Mouse (Mus musculus) regulatory T cell (primary cell): ENCODE measurements at regions not wholly inside any gene's neighbourhood (a gene's known extent, or its start where the extent isn't known, plus 50 kb on each side); places are given as distances from the start of the nearest gene placed in this dataset.
"Not testable (repeated sequence)": the region's sequence is repeated elsewhere in the genome, so short reads cannot be mapped to it uniquely, and the experiment has no call there.

Experiments used
- in situ Hi-C: fragments of 300-600 bp; cut with MboI, MseI; formaldehyde crosslinking; loops from one replicate; pipeline ENCODE4 v1.15.1; 2025; ENCODE audit warnings: high pct_unique_total_duplicates

DNA sequence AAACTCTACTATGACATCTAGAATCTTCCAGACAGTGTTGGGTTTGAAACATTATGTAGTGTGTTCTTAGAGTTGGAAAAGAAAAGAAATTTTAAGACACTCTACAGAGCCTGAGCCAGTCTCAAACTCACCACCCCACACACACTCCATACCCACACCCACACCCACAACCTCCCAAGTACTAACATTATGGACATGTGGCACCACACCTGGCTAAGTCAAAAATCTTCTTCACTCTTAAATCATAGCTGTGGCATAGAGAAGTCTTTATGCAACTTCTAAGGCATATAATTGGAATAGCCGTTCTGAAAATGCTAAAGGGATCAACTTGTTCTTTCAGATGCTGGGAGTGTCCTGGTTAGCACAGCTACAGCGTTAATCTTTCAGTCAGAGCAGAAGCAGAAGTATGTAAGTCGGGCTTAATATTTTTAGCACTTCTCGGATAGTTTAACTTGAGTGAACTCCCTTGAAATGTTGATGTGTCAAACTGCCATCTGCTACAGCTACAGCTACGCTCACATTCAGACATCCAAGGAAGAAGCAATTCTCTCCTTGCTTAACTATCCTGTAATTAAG, 68.6 kb upstream of the Creb1 start:
- in situ Hi-C loops, result no loop called here

DNA sequence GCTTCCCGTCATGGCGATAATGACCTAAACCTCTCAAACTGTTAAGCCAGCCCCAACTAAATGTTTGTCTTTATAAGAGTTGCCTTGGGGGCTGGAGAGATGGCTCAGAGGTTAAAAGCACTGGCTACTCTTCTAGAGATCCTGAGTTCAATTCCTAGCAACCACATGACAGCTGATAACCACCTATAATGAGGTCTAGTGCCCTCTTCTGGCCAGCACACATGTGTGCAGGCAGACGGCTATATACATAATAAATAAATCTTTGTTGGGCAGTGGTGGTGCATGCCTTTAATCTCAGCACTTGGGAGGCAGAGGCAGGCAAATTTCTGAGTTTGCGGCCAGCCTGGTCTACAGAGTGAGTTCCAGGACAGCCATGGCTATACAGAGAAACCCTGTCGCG, 70.8 kb upstream of the Creb1 start:
- in situ Hi-C loops, result not testable (repeated sequence)

DNA sequence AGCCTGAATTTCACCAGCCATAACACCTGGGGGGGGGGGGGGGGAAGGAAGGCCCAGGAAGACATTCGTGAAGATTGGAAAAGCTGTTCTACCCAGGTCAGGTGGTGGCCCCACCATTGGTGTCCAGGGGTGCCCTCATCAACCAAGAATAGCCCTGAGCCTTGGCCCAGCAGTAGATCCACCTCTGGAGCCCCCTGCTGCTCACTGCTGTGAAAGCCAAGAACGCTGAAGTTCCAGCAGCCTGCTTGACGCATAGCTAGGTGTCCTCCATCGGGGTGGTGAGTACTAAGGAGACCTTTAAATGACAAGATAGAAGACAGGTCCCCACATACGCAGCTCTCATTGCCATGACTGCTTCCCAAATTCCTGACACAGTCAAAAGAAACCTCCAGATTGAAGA, 74.6 kb upstream of the Creb1 start:
- in situ Hi-C loops, result no loop called here

DNA sequence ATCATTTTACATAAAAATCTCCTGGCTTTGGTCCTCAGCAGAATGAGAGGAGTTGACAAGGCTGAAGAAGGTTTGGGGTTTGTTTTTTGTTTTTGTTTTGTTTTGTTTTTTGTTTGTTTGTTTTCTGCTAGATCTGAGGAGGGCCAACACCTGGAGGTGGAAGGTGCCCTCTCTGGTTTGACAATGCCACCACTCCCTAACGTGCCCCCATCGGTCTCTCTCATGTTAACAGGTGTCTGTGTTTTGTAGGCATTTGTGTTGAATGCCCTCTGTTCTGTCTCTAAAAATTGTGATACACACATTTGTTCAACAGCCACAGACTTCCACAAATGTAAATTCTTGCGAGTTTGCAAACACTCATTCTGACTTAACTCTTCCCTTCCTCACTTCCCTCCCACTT, 83.3 kb upstream of the Creb1 start:
- in situ Hi-C loops, result loop anchor here (5.0 kb wide), 2 partner anchors 497 to 782 kb away; no protein-coding TSS in a partner anchor

DNA sequence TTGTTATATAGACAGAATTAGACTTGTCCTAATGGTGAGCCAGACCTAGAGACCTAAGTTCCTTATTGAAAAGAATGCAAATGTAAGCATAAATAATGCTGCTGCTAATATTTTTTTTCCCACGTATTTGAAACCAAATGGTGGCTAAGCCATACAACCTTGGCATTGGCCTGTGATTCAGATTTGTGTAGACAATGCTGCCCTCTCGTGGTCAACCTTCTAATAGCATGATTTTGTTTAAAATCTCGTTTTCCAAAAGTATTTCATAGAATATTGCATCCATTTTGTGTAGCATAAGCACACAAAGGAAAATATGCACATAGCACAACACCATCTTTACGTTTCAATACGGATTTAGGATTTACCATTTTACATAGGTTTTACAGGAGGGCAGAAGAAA, 84.4 kb upstream of the Creb1 start:
- in situ Hi-C loops, result loop anchor here (5.0 kb wide), 2 partner anchors 496 to 781 kb away; no protein-coding TSS in a partner anchor

DNA sequence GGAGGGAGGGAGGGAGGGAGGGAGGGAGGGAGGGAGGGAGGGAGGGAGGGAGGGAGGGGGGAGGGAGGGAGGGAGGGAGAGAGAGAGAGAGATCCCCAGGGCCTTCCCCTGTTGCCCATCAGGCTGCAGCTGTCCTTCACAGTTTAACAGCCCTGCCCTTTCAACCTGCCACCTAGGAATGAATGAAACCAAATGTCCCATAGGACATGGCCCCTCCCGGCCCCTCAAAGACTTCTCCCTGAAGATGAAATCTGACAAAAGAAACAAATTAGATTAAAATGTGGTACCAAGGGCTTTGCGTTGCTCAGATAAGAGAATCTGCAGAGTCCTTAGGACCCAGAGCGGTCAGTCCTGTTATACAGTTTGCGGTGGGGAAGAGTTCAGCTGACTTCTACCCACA, 86.0 kb upstream of the Creb1 start:
- in situ Hi-C loops, result loop anchor here (5.0 kb wide), 2 partner anchors 494 to 779 kb away; no protein-coding TSS in a partner anchor

DNA sequence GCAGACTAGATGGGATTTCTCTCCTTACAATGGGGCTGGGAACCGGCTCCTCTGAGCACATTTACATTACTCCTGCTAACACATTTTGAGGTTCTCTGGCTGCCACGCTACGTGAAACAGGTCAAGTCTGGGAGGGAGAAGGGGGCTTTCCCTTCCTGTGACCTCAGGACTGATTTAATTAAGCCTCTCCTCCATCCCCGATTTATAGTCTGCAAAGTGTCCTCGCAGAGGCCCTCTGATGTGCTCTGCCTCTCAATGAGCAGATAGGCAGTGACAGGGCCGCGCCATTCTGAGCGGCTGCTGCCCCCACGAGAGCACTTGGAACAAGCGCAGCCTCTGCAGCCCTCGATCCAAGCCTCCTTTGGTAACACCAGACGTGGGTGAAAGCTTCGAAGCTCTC, 86.5 kb upstream of the Creb1 start:
- in situ Hi-C loops, result loop anchor here (5.0 kb wide), 2 partner anchors 494 to 779 kb away; no protein-coding TSS in a partner anchor

DNA sequence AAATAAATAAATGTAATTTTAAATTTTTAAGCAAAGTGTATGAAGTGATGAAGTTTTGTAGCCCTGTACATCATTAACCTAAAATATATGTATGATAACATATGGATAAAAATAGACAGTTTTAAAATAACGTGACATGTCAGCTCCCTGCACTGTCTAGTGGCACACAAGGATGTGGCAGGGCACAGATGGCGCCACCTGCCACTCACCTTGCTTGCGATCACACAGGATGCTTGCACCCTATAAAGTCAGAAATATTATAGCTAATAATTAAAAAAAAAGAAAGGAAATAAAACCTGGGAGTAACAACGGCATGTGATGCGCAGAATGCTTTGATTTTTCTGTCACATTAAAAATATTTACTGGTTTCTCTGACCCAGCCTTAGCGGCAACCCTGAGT, 89.0 kb upstream of the Creb1 start:
- in situ Hi-C loops, result no loop called here

DNA sequence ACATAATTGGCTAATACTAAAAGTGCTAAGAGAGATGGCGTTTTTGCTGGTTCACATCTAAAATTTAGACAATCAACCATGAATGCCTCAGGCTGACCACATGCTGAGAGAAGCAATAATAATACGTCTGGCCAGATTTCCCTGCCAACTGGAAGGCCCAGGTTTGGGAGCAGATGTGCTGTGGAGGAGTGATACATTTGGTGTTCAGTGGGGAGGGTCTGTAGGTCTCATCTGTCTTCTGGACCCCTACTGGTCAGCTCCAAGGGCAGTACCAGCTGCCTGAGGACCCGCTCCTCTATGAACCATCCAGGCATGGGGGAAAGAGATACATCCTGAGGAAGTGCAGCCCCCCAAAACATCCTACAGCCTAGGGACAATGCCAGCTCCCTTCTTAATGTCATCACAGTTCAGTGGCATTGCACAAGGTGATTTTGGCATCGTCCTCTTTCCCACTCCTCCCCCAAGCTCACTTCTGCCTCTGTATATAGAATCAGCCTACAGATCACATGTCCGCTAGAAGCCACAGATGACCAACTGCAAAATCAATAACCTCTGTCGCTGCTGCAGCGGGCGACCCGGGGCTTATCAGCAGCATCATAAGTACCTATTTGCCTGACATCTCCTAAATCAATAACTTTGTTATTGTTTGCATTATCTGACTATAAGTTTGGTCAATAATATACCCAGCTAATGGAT, 90.1 kb upstream of the Creb1 start:
- in situ Hi-C loops, result no loop called here

DNA sequence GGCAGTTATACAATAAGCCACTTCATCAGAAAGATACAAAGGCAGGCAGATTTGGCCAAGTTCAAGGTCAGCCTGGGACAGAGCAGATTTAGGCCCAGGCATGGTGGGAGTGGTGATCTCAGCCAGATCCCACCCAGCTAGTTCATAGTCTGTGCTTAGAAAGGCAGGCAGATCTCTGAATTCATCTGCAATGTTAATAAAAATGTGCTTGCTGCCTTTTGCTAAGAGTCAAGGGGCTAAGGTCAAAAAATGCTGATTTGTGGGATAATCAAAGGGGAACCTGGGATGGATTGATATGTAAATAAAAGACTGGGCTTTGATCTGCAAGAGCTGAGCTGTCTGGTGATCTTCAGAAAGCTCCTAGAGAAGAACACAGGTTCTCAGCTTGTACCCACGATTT, 109.2 kb upstream of the Creb1 start:
- in situ Hi-C loops, result no loop called here

DNA sequence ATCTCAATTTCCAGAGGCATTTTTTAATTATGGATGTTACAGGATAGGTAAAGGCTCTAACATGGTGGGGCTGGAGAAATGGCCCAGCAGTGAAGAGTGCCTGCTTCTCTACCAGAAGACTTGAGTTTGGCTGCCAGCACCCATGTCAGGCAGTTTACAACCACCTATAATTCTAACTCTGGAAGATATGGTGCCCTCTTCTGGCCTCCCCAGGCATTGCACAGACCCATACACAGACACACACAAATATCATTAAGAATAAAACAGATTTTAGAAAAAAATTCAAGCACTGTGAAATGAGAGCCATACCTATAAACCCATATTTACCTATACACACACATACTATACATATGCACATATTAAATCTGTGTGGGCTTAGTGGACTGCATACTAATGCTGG, 113.9 kb upstream of the Creb1 start:
- in situ Hi-C loops, result no loop called here

DNA sequence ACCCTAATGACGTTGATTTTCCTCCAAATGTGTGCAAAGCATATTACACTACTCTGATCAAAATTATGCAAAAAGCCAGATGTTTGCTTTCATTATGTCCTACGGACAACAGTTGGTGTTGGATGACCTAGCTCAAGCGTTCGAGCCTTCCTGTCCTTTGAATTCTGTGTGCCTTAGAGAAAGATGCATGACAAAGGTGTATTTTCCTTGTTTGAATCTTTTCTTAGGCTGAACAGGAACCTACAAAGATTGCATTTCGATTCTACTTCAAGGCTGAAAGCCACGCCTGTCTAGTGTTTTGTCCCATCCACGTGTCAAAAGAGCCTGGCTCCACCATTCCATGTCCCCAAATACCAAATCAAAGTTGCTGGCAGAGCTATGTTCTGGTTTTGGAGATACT, 116.5 kb upstream of the Creb1 start:
- in situ Hi-C loops, result no loop called here

DNA sequence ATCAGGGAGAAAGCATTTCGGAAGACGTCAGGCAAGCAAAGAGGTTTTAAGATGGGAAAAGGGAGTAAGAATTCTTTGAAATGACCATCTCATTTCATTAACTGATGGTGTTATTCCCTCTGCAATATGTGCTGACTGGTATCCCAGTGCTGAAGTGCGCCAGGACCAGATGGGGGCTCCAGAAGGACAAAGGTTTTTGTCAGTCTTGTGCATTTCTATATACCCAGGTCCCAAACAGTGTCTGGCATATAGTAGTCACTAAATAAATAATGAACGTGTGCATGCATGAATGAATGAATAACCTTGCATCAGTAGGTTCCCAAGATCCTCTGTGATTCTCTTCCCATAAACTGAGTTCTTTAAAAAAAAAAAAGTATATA, 119.3 kb upstream of the Creb1 start:
- in situ Hi-C loops, result no loop called here

DNA sequence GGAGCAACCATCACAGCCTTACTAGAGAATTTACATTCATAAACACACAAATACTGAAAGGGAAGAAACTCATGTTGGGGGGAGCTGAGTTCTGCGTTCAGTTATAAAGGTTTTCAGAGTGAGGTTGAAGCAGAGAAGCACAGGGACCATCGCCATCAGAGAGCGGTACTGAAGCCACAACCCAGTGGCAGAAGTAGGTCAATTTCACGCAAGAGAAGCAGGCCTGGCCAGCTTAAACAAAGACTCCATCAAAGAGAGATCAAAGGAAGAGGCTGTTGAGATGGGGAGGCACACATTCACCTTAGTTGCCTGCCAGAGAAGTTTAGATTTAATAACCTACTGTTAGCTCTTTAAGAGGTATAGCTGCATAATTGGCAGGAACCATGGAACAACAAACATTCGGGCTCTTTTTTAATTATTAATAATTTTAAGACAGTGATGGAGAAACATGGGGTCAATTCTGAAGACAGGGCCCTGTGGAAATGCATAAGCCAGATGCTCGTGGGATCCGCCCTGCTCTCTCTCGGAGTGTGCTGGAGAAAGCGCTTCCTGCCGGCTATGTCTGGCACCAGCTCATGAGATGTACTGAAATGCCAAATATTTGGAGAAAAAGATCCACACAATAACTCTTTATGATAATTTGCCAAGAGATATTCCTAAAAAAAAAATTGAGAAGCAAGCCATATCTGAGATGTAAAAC, 119.8 kb upstream of the Creb1 start:
- in situ Hi-C loops, result no loop called here

DNA sequence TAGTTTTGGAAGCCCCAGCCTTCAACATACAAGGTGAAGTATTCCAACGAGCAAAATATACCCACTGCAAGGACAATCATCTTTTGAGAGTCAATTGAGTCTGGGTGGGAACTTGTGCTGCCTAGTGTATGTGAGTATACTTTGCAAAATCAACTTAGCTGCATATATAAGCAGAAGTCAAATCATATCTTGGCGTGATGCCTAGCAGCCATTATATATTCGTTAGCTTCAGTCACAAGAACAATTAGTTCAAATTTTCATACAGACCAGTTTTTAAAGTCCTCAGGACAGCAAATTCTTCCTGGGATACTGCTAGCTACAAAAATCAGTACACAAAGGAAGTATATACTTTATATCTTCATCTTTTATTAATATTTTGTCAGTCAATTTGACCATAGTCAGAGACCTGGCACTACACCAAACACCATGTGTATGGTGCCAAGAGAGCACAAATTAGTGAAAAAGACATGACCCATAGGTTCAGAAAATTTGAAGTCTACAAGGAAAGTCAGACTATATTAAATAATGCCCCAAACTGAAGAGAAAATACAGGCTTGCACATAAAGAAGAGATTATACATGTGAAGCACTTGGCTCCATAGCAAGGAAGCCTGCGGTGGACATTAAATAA, 120.5 kb upstream of the Creb1 start:
- in situ Hi-C loops, result no loop called here

DNA sequence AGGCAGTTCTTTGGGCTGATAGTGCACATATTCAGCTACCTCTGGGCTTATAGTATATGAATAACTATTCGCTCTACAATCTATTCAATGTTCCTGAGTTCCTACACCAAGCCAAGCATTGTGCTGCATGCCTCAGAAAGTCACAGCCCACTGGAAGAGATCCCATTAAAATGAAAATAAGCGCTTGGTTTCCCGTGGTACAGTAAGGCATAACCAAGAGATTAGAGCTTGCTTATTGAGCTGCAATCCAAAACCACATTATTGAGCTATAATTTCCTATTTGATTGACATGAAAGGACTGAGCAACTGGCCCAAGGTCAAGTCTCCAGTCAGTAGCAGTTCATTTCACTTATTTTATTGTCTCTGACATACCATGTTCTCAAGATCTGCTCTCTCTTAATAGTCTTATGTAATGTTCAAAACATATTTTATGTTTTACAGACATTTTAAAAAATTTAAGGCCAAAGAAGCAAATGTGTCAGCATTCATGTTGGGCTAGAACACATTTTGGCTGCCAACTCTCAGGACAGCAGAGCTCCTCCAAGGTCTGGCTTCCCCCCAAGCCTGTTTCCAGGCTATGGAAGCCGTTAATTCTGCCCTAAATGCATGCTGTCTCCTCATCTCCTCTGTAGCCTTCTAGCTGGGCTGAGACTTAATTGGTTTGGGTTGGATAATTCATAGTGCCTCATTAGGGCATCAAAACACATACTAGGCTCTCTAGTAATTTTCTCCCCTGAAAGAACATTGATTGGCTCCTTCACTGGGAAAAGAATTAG, 123.5 kb upstream of the Creb1 start:
- in situ Hi-C loops, result no loop called here

DNA sequence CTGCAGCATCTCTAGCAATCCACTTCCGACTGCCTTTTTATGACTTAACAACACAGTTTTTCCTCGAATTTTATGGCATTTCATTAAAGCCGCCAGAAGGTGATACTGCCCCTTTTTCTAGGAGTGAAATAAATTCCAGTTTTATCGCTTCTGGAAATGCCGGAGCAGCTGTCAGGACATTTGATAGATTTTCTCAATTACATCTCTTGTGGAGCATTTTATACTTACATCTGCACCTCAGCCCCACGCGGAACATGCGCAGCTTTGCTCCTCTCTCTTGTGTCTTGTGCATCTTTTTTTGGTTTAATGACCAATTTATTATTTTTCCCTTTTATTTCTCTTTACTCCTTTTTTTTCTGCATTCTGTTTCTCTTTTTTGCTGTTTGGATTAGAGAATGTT, 140.9 kb upstream of the Creb1 start:
- in situ Hi-C loops, result no loop called here

DNA sequence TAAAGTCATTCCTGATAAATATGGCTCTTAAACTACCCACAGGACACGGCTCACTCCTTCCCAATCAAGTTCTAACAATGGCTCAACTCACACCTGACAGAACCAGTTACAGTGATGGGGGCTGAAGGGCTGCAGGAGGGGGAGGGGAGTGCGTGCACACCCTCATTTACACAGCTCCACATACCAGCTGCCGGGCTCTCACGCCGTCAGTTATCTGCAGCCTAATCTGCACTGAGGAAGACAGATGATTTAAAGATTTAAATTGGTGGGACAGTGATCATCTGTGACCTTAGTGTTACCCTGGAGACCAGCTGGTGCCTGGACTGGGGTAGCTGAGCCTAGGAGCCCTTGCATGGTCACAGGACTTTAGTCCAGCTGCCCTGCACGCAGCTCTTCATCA, 151.2 kb upstream of the Creb1 start:
- in situ Hi-C loops, result no loop called here

DNA sequence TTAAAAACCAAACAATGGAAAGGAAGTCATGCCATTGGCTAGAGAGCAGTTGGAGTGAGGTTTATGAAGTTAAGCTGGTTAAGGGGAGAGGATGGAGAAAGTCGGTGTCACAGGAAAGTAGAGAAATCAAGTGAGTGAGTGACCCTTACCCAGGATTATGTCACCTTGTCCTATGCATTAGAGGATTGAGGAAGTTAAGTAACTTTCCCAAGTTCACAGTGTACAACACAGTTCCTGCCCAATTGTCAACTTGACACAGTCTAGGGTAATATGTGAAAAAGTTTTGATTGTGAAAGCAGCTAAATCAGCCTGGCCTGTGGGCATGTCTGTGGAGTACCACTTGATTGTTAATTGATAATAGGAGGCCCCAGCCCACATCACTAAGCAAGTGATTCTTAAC, 156.0 kb upstream of the Creb1 start:
- in situ Hi-C loops, result not testable (repeated sequence)

DNA sequence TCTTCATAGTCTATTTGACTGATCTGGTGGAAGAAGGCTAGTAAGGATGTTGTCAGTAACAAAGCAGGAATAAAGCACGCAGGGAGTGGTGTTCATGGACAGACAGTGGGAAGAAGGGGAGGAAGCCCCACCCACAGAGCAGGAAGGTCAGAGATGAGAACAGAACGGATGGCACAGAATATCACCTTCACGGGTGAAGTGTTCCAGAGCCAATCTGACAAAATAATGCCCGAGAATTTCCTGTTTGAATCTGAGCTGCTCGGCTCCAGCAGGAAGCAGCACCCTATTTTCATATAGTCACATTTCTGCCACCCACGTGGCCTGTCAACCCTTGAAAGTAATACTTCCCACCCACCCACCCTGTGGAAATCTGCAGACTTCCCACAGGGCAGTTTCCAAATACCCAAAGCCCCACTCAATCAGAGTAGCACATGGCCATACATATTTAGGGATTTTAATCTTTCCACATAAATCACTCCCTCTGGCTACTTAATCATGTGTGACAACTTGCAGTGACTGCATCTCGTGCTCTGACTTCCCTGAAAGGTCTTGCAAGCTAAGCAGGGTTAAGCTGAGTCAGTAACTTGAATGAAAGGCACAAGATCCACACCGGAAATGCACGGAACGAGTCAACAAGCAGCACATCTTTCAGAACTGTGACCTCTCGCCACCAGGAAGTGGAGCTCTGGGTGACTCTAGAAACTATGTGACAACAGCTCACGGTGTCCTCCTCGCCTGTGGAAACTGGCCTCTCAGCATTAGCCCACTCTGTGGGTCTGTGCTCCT, 158.0 kb upstream of the Creb1 start:
- in situ Hi-C loops, result no loop called here

DNA sequence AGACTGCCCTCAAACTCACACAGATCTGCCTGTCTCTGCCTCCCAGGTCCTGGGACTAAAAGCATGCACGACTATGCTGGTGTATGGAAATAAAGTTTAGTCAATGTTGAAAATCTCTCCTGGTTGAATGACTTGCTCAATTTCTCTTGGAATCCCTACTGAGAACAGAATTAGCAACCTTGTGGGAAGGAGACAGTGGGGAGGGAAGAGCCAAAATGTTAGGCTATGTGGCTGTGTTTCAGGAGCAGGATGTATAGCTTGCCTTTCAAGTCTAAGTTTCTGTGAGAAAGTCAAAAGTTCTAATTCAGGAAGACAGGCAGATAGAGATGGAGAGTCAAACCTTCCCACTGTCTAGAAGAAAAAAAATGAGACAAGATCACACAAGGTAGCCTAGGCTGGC, 168.3 kb upstream of the Creb1 start:
- in situ Hi-C loops, result no loop called here
